11 mouse cellular contexts compared by ENCODE assay signal in the genomic region with DNA sequence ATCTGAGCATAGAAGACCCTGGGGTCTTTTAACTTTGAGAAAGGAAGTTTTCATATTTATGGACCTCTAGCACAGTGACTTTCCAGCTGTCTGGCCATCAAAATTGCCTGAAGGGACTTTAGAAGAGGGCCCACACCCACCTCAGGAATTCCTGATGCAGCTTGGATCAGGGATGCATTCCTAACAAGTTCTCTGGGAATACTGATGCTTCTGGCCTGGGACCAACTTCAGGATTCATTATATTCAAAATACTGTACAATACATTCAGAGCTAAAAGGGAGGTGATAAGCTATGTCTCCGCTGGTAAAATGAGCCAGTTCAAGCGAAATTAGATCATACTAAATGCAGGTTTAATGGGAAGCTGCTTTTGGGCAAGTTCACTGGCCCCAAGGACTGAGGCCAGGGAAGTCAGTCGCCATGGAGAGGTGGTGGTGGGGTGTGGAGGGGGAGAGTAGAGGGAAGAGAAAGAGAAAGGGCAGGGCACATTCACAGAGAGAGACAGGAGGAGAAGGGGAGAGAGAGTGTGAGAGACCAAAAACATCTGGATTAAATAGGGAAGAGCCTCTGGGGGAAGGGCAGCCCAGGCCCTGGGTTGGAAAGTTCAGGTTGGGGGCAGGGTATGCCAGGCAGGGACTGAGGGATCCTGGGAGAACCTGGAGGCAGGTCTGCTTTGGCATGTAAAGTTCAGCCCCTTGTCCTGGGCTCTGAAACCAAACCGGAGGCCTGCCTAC. TPM values are rescaled to one million over a fixed set of nuclear protein-coding genes. Genes with fewer than 3 reads are reported as not detected.
DNase-seq lines count a peak whose midpoint lies in the region; ATAC-seq and TF ChIP-seq lines count a peak whose summit lies in the region.
"Had no signal": no experiment of that assay in that cellular context is flagged by ENCODE, and none has a peak within 500 bp of the region (broad histone marks: within the 10 kb centered on the region; RNA-seq: fewer than 3 reads in every experiment).

No protein-coding gene starts in this region.

- 33% methylated on average over 4 of the region's 4 CpGs for WGBS in midbrain, embryonic 11.5 days
- 42% methylated on average over 4 of the region's 4 CpGs for WGBS in midbrain, postnatal 0 days

- no peaks in the 10 kb centered on the region for H3K4me1 ChIP-seq in midbrain, embryonic 11.5 days (ENCODE audit: control insufficient read depth, insufficient read depth, low read length)
- no peaks in the 10 kb centered on the region for H3K4me1 ChIP-seq in midbrain, postnatal 0 days (ENCODE audit: insufficient read depth, low read length)

- no peaks in the 10 kb centered on the region for H3K27me3 ChIP-seq in midbrain, embryonic 11.5 days (ENCODE audit: control insufficient read depth, insufficient read depth, low read length)
- H3K27me3 ChIP-seq in midbrain, postnatal 0 days (ENCODE audit: insufficient read depth, low read length): no peaks in the 10 kb centered on the region
- H3K27me3 ChIP-seq: liver, embryonic 12.5 days had no signal

- no peak for TF ChIP-seq CTCF in midbrain, postnatal 0 days (IDR thresholded peaks at IDR 0.05)

- intact Hi-C loops in heart, postnatal 10 days (cut with DNase I): no loop called here

- H3K9ac ChIP-seq in midbrain, embryonic 11.5 days (ENCODE audit: low read length): no peak overlapping the region
- H3K9ac ChIP-seq in midbrain, postnatal 0 days (replicated peaks; ENCODE audit: low read length, poor library complexity, severe bottlenecking): no peak overlapping the region
- H3K9ac ChIP-seq: liver, embryonic 12.5 days had no signal

- ATAC-seq in midbrain, embryonic 11.5 days (ENCODE audit: low FRiP score): no peak
- no peak for ATAC-seq in midbrain, postnatal 0 days (ENCODE audit: low FRiP score)
- ATAC-seq in activated CD4-positive, CD25-positive, alpha-beta regulatory T cell, adult 4 months: no peak
- ATAC-seq: hindbrain, postnatal 0 days; liver, embryonic 12.5 days had no signal

- no peak overlapping the region for H3K4me2 ChIP-seq in midbrain, embryonic 11.5 days
- no peak overlapping the region for H3K4me2 ChIP-seq in midbrain, postnatal 0 days (ENCODE audit: low read depth, low read length, poor library complexity, severe bottlenecking)
- H3K4me2 ChIP-seq: liver, embryonic 12.5 days had no signal

- DNase-seq in heart, postnatal 10 days: peak; percentile 56 to 64
- DNase-seq in heart, adult 9 months (ENCODE audit: low spot score in 2 of 2): no peak
- DNase-seq in midbrain, embryonic 11.5 days (ENCODE audit: low spot score, missing footprints): peak; percentile 79
- DNase-seq in midbrain, postnatal 0 days (ENCODE audit: low spot score): no peak
- peak; percentile 26 for DNase-seq in gastrocnemius, postnatal 25 days
- no peak for DNase-seq in layer of hippocampus, adult 9-11 months
- no peak for DNase-seq in cerebellum, adult 11 months
- DNase-seq: cerebellum, postnatal 25 days had no signal

- no peaks in the 10 kb centered on the region for H3K9me3 ChIP-seq in midbrain, embryonic 11.5 days (ENCODE audit: control insufficient read depth, low read length)
- no peaks in the 10 kb centered on the region for H3K9me3 ChIP-seq in midbrain, postnatal 0 days (ENCODE audit: low read length)
- H3K9me3 ChIP-seq: liver, embryonic 12.5 days had no signal

- H3K4me3 ChIP-seq in midbrain, embryonic 11.5 days (ENCODE audit: low read depth, low read length): no peak overlapping the region
- H3K4me3 ChIP-seq in midbrain, postnatal 0 days (ENCODE audit: low read depth, low read length): no peak overlapping the region
- H3K4me3 ChIP-seq: liver, embryonic 12.5 days had no signal

- H3K27ac ChIP-seq in midbrain, embryonic 11.5 days (ENCODE audit: low read depth, low read length): no peak overlapping the region
- H3K27ac ChIP-seq in midbrain, postnatal 0 days (ENCODE audit: low read depth, low read length): no peak overlapping the region
- H3K27ac ChIP-seq: hindbrain, postnatal 0 days; liver, embryonic 12.5 days had no signal

- H3K36me3 ChIP-seq in midbrain, embryonic 11.5 days (ENCODE audit: control insufficient read depth, insufficient read depth, low read length): no peaks in the 10 kb centered on the region
- no peaks in the 10 kb centered on the region for H3K36me3 ChIP-seq in midbrain, postnatal 0 days (ENCODE audit: insufficient read depth, low read length)
- H3K36me3 ChIP-seq: liver, embryonic 12.5 days had no signal

RNA-seq across cellular contexts. Expression of a gene that starts 24.7 kb away (rescaled TPM):
- 10 to 100 TPM; 15.7 to 20.2 TPM for total RNA-seq in heart, postnatal 10 days (2021)
- 32.1 and 34.0 TPM in 2 replicates for polyA plus RNA-seq in midbrain, embryonic 11.5 days (2014; fragmentation: Nextera tagmentation; extraction: Ambion mirVana)
- 57.1 and 71.0 TPM in 2 replicates for total RNA-seq in midbrain, postnatal 0 days (2014; rRNA removed)
- polyA plus RNA-seq in midbrain, postnatal 0 days (2015; fragmentation: Nextera tagmentation; extraction: Ambion mirVana): 24.9 and 29.8 TPM in 2 replicates
- total RNA-seq in gastrocnemius, postnatal 25 days (2021): 1 to 10 TPM; 1.7 to 2.5 TPM
- polyA plus RNA-seq in activated CD4-positive, CD25-positive, alpha-beta regulatory T cell, adult 4 months (2017; shearing (Covaris generic)): 1 to 10 TPM; 1.7 to 4.2 TPM

Comparison
In these comparisons a context has a peak if more than half of its experiments do, and no peak if none do; other contexts are left out.
1. DNase-seq: peak in heart, postnatal 10 days (2 of 2), midbrain, embryonic 11.5 days (single experiment) and gastrocnemius, postnatal 25 days (single experiment); none in heart, adult 9 months (0 of 2), midbrain, postnatal 0 days (single experiment), layer of hippocampus, adult 9-11 months (single experiment) and cerebellum, adult 11 months (single experiment).
2. RNA of a gene that starts 24.7 kb away (total RNA-seq): 57.1 to 71.0 TPM in midbrain, postnatal 0 days and 15.7 to 20.2 TPM in heart, postnatal 10 days; 1.7 to 2.5 TPM in gastrocnemius, postnatal 25 days; every median in the first group is over 4 times any median in the second.